In genomic region chr8:95807331-95807843, GRCm38 (mm10) we compare ENCODE assay signal across 8 mouse cellular contexts. TPM values are rescaled to one million over a fixed set of nuclear protein-coding genes. Genes with fewer than 3 reads are reported as not detected.
DNase-seq lines count a peak whose midpoint lies in the region; ATAC-seq and TF ChIP-seq lines count a peak whose summit lies in the region.

Cnot1 (minus strand) TSS chr8:95807464.

- 0 out of 2 replicates have a peak, but pooled peaks have one; percentile 33 for TF ChIP-seq POLR2A in olfactory bulb, adult 2 months (IDR thresholded peaks at IDR 0.05; ENCODE audit: insufficient read depth, low read depth, low read length)
- peak; percentile 56; the same call in 1 of the 2 replicates for TF ChIP-seq POLR2A in thymus, adult 2 months (IDR thresholded peaks at IDR 0.05; ENCODE audit: control insufficient read depth, extremely low read depth, insufficient read depth, low read length, poor library complexity)

- peak; percentile 99 for DNase-seq in G1E (ENCODE audit: low spot score)
- DNase-seq in cerebellum, adult 18-20 months = peak; percentile 95 to 96
- DNase-seq in heart, postnatal 36 days = peak; percentile 93 to 95
- peak; percentile 95 to 98 for DNase-seq in layer of hippocampus, adult 2 months (ENCODE audit: low spot score in 2 of 2)
- peak; percentile 98 for DNase-seq in lung, embryonic 14.5 days
- peak; percentile 96 for DNase-seq in thymus, adult 2 months

- TF ChIP-seq CTCF in G1E (IDR thresholded peaks at IDR 0.05; ENCODE audit: low read depth, low read length) = no peak
- TF ChIP-seq CTCF in layer of hippocampus, adult 2 months (conservative IDR thresholded peaks at IDR 0.05) = no peak
- no peak for TF ChIP-seq CTCF in lung, embryonic 14.5 days (IDR thresholded peaks at IDR 0.05; ENCODE audit: low read depth)
- TF ChIP-seq CTCF in olfactory bulb, adult 2 months (IDR thresholded peaks at IDR 0.05; ENCODE audit: insufficient read depth, low read depth, low read length) = no peak
- peak; percentile 59; the same call in 1 of the 2 replicates for TF ChIP-seq CTCF in thymus, adult 2 months (IDR thresholded peaks at IDR 0.05; ENCODE audit: borderline replicate concordance, control insufficient read depth, extremely low read depth, insufficient read depth, low read length, poor library complexity)

- under 1% methylated on average over 44 of the region's 44 CpGs for WGBS in forebrain, embryonic 16.5 days
- WGBS in lung, embryonic 14.5 days = under 1% methylated on average over 44 of the region's 44 CpGs
- WGBS in olfactory bulb, adult 2 months = under 1% methylated on average over 44 of the region's 44 CpGs
- under 1% methylated on average over 44 of the region's 44 CpGs for WGBS in thymus, adult 2 months

- H3K27me3 ChIP-seq in G1E (ENCODE audit: insufficient read depth, low read length) = no peaks in the 10 kb centered on the region
- H3K27me3 ChIP-seq in forebrain, embryonic 16.5 days (replicated peaks; ENCODE audit: control insufficient read depth, insufficient read depth, low read length) = no peaks in the 10 kb centered on the region
- H3K27me3 ChIP-seq in lung, embryonic 14.5 days (ENCODE audit: insufficient read depth, low read length) = no peaks in the 10 kb centered on the region
- no peaks in the 10 kb centered on the region for H3K27me3 ChIP-seq in thymus, adult 2 months (ENCODE audit: control insufficient read depth, insufficient read depth, low read length)

- no peaks in the 10 kb centered on the region for H3K9me3 ChIP-seq in G1E (replicated peaks)
- H3K9me3 ChIP-seq in forebrain, embryonic 16.5 days (ENCODE audit: control insufficient read depth, low read length) = no peaks in the 10 kb centered on the region
- no peaks in the 10 kb centered on the region for H3K9me3 ChIP-seq in lung, embryonic 14.5 days (ENCODE audit: low read depth, low read length)

- peak within 1 kb of the TSS; percentile 89 for H3K4me3 ChIP-seq in G1E (ENCODE audit: low read depth, low read length)
- H3K4me3 ChIP-seq in forebrain, embryonic 16.5 days (replicated peaks; ENCODE audit: low read length) = peak within 1 kb of the TSS; percentile 85
- peak within 1 kb of the TSS; percentile 98 for H3K4me3 ChIP-seq in layer of hippocampus, adult 2 months
- H3K4me3 ChIP-seq in lung, embryonic 14.5 days (ENCODE audit: low read depth, low read length) = peak within 1 kb of the TSS; percentile 100
- peak within 1 kb of the TSS; percentile 95 for H3K4me3 ChIP-seq in olfactory bulb, adult 2 months (ENCODE audit: insufficient read depth, low read depth, low read length)
- peak within 1 kb of the TSS; percentile 82 for H3K4me3 ChIP-seq in thymus, adult 2 months (ENCODE audit: control insufficient read depth, insufficient read depth, low read length)

- peak; percentile 89 for ATAC-seq in G1E (ENCODE audit: extremely low read depth, insufficient number of reproducible peaks, low FRiP score, poor library complexity, severe bottlenecking)
- ATAC-seq in forebrain, embryonic 16.5 days = peak; percentile 96
- peak; percentile 98 for ATAC-seq in lung, embryonic 14.5 days (ENCODE audit: insufficient read depth)

- H3K27ac ChIP-seq in forebrain, embryonic 16.5 days (ENCODE audit: low read length) = peak within 1 kb of the TSS; percentile 95
- H3K27ac ChIP-seq in layer of hippocampus, adult 2 months = peak within 1 kb of the TSS; percentile 97
- H3K27ac ChIP-seq in lung, embryonic 14.5 days (ENCODE audit: low read depth) = peak within 1 kb of the TSS; percentile 87
- peak within 1 kb of the TSS; percentile 95 for H3K27ac ChIP-seq in olfactory bulb, adult 2 months (ENCODE audit: insufficient read depth, low read depth, low read length)
- H3K27ac ChIP-seq in thymus, adult 2 months (ENCODE audit: control insufficient read depth, insufficient read depth, low read length) = peak within 1 kb of the TSS; percentile 91

- intact Hi-C loops in heart, postnatal 36 days (cut with DNase I) = loop anchor here (5.0 kb wide), 1 partner anchor 80 kb away; the partner anchor contains the start of gene Got2

- H3K4me2 ChIP-seq in forebrain, embryonic 16.5 days (ENCODE audit: low read length) = peak within 1 kb of the TSS; percentile 95
- H3K4me2 ChIP-seq in lung, embryonic 14.5 days = peak within 1 kb of the TSS; percentile 93

- H3K36me3 ChIP-seq in G1E (replicated peaks) = peaks cover 32% of the 10 kb centered on the region
- no peaks in the 10 kb centered on the region for H3K36me3 ChIP-seq in forebrain, embryonic 16.5 days (ENCODE audit: control insufficient read depth, insufficient read depth)
- peaks cover 15% of the 10 kb centered on the region for H3K36me3 ChIP-seq in lung, embryonic 14.5 days (ENCODE audit: insufficient read depth)
- no peaks in the 10 kb centered on the region for H3K36me3 ChIP-seq in thymus, adult 2 months (ENCODE audit: control insufficient read depth, insufficient read depth, low read length)

- peaks cover 53% of the 10 kb centered on the region for H3K4me1 ChIP-seq in G1E (ENCODE audit: insufficient read depth, low read depth, low read length)
- peaks cover 17% of the 10 kb centered on the region for H3K4me1 ChIP-seq in forebrain, embryonic 16.5 days (replicated peaks; ENCODE audit: control insufficient read depth, insufficient read depth, low read length)
- peaks cover 6% of the 10 kb centered on the region; the same call in 1 of the 2 replicates for H3K4me1 ChIP-seq in lung, embryonic 14.5 days (ENCODE audit: insufficient read depth)
- peaks cover 4% of the 10 kb centered on the region for H3K4me1 ChIP-seq in olfactory bulb, adult 2 months (ENCODE audit: control insufficient read depth, insufficient read depth, low read length)
- H3K4me1 ChIP-seq in thymus, adult 2 months (replicated peaks; ENCODE audit: control insufficient read depth, insufficient read depth, low read length) = peaks cover 11% of the 10 kb centered on the region

- peak within 1 kb of the TSS; percentile 89 for H3K9ac ChIP-seq in forebrain, embryonic 16.5 days (replicated peaks; ENCODE audit: low read depth, low read length)
- peak within 1 kb of the TSS; percentile 99 for H3K9ac ChIP-seq in lung, embryonic 14.5 days

RNA-seq across cellular contexts. Expression of gene Cnot1, which starts in this region (rescaled TPM):
- total RNA-seq in G1E (2014; fragmentation: Nextera tagmentation) = 730 and 814 TPM in 2 replicates
- total RNA-seq in G1E (2017) = 190 and 194 TPM in 2 replicates
- polyA plus RNA-seq in G1E (2012) = 69.5 and 85.5 TPM in 2 replicates
- polyA plus RNA-seq in forebrain, embryonic 16.5 days (2015; fragmentation: Nextera tagmentation; extraction: Ambion mirVana) = 58.5 and 58.7 TPM in 2 replicates
- total RNA-seq in heart, postnatal 36 days (2021) = 100 to 1,000 TPM; 119 to 124 TPM
- total RNA-seq in layer of hippocampus, adult 2 months (2021) = 100 to 1,000 TPM; 130 to 144 TPM
- 123 and 131 TPM in 2 replicates for polyA plus RNA-seq in lung, embryonic 14.5 days (2014; fragmentation: Nextera tagmentation; extraction: Ambion mirVana)
- 231 TPM in 1 of 2 replicates, not detected in the other for polyA plus RNA-seq in olfactory bulb, adult 2 months (2012; ENCODE audit: insufficient read depth, insufficient read length, low replicate concordance, missing spikeins)
- polyA plus RNA-seq in thymus, adult 2 months (2012; rRNA removed) = 229 and 247 TPM in 2 replicates

Comparison
In these comparisons a context has a peak if more than half of its experiments do, and no peak if none do; other contexts are left out.
1. Peak in every context shown above with its lines: DNase-seq, ATAC-seq, H3K4me3 ChIP-seq and H3K27ac ChIP-seq.